Mouse (Mus musculus) hindlimb bud, embryonic 11.5 days (tissue): ENCODE results near the gene Tbc1d20.
"Not testable (repeated sequence)": the region's sequence is repeated elsewhere in the genome, so short reads cannot be mapped to it uniquely, and the experiment has no call there.

Experiments
- DNase-seq: peaks from one replicate; pipeline ENCODE4 v3.0.0-alpha.2; 2012; ENCODE audit warnings: low read depth, low spot score; ENCODE audit errors: extremely low spot score

Tbc1d20 gene

DNA sequence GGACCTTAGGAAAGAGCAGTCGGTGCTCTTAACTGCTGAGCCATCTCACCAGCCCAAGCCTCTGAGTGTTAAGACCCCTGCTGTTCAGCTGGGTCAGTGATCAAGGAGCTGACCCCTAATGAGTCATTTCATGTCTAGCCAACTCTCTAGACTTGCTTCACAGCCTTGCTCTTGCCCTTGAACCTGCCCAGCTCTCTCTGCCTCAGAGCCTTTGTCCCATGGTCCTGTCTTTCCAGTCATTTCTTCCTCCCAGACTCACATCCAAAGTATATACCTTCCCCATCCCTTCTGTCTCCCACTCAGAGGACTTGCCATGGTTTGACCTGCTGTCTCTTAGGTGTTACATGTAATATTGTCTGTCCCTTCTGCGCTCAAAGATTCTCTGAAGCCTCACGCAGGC, 63.6 kb downstream of the Tbc1d20 start:
- no peak for DNase-seq

DNA sequence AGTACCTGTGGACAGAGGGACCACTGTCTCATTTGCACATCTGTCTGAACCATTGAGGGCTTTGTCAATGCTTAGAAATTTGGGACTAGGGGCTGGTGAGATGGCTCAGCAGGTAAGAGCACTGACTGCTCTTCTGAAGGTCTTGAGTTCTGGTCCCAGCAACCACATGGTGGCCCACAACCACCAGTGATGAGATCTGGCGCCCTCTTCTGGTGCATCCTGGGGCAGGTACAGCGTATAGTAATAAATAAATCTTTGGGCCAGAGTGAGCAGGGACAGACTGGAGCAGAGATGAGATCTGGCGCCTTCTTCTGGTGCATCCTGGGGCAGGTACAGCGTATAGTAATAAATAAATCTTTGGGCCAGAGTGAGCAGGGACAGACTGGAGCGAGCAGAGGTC, 65.3 kb downstream of the Tbc1d20 start:
- not testable (repeated sequence) for DNase-seq

DNA sequence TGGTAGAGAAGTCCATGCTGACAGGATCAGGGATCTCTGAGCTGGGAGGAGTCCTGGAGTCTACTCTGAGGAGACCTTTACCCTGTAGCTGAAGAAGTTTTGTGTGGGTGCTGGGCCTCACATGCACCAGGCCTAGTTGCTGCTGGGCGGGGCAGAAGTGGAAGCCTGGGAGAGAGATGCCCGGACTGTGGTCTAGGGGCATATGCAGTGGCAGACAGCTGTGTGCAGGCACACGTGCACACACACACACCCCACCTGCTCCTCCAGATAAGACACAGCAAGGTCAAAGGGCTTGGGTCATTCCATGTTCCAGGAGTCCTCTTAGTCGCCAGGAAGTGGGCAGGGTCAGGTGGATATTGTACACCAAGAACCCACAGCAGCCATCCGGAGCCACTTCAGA, 66.0 kb downstream of the Tbc1d20 start:
- no peak for DNase-seq

DNA sequence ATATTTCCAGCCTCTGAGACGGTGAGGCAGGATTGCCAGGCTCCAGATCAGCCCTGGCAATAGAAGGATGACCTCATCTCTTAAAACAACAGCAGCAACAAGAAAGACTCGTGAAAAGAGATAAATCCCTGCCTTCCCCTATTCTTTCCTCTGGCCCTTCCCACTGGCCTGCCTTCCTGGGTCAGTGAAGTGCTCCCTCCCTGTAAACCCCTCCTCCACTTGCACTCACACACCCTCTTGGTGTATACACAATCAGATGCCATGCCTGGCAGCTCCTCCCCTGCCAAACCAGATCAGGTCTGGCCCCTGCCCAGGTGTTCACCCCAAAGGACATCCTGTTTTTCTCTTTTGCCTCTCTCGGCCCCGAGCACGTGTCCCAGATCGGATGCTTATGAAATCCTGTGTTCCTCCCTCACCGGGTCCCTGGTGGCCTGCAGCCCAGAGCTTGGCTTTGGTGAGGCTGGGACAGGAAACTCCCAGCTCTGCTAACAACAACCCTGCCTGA, 66.7 kb downstream of the Tbc1d20 start:
- no peak for DNase-seq

DNA sequence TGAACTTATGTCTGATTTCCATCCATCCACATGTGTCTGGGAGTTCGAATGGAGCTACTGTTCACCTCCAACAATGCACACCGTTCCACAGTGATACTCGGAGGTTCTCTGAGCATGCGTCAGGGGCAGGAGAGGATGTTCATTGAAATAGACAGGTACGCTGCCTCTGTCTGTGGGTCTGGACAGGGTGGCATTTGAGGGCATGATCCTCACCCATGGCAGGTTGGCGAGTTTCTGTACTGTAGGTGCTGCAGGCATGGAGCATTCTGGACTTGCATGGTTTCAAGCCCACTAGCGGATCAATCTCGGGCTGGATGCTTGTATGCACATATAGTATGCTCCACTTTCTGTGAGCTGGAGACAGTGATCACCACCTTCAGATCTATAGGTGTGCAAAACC, 67.6 kb downstream of the Tbc1d20 start:
- no peak for DNase-seq
